Mouse (Mus musculus): ENCODE measurements around the gene Tbc1d4. TPM values are rescaled to one million over a fixed set of nuclear protein-coding genes. Genes with fewer than 3 reads are reported as not detected.

Gene Tbc1d4
- polyA plus RNA-seq, 1 experiment from 2014 or later = 13.0 TPM

DNA sequence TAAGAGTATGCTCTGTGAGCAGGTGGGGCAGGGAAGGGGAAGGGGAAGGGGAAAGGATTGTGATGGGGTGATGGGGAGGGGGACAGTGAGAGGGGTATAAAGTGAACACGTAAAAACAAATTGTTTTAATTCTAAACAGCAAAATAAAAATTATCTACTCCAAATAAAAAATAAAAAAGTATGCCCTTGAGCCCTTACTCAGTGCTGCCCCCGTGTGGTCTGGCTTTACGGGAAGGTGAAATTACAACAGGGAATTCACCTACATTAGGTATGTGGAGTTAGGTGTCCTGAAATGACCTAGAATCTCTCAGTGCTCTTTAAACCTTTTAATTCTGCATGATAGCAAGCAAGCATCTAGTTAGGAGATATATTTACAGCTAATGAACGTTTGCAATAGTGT is 126.7 kb downstream of the Tbc1d4 start:
- H3K9ac ChIP-seq = no peak overlapping the region
- DNase-seq (peak; percentile 56), ATAC-seq (ENCODE audit: insufficient read depth) (no peak)
- H3K27me3 ChIP-seq (ENCODE audit: insufficient read depth, low read length) = no peaks in the 10 kb centered on the region
- peak; percentile 75 for TF ChIP-seq CTCF (IDR thresholded peaks at IDR 0.05; ENCODE audit: low read depth)
- H3K4me3 ChIP-seq (ENCODE audit: low read depth, low read length) = no peak overlapping the region
- no peaks in the 10 kb centered on the region for H3K9me3 ChIP-seq (ENCODE audit: low read depth, low read length)
- WGBS = 40% methylated on average over 4 of the region's 4 CpGs
- H3K4me2 ChIP-seq = no peak overlapping the region
- no peaks in the 10 kb centered on the region for H3K36me3 ChIP-seq (ENCODE audit: insufficient read depth)
- H3K27ac ChIP-seq (ENCODE audit: low read depth) = no peak overlapping the region
- peaks cover 4% of the 10 kb centered on the region; the same call in 1 of the 2 replicates for H3K4me1 ChIP-seq (ENCODE audit: insufficient read depth)

DNA sequence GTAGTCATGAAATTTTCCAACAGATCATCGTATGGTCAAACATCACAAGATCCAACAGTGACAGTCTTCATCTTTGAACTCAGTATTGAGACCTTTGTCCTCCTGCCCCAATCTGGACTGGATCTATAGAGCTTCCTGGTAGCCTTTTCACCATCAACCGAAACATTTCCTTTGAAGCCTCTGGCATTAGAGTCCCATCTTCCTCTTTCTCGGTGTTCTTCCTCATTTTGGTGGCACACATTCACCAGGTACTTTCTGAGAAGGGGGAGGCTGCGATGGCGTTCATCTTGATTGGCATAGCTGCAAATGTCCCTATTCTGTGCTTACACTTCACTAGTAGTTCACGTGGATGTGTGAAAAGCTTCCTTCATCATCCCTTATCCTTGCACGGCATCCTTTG is 127.8 kb downstream of the Tbc1d4 start:
- 0 out of 2 replicates have a peak, but pooled peaks cover 3% of the 10 kb centered on the region for H3K36me3 ChIP-seq (ENCODE audit: insufficient read depth)
- H3K4me3 ChIP-seq (ENCODE audit: low read depth, low read length) = no peak overlapping the region
- no peaks in the 10 kb centered on the region for H3K27me3 ChIP-seq (ENCODE audit: insufficient read depth, low read length)
- TF ChIP-seq CTCF (IDR thresholded peaks at IDR 0.05; ENCODE audit: low read depth) = no peak
- no peak overlapping the region for H3K27ac ChIP-seq (ENCODE audit: low read depth)
- H3K4me2 ChIP-seq = no peak overlapping the region
- H3K4me1 ChIP-seq (ENCODE audit: insufficient read depth) = peaks cover 4% of the 10 kb centered on the region; the same call in 1 of the 2 replicates
- 88% methylated on average over 7 of the region's 7 CpGs for WGBS
- ATAC-seq (ENCODE audit: insufficient read depth) (no peak), DNase-seq (no peak)
- no peaks in the 10 kb centered on the region for H3K9me3 ChIP-seq (ENCODE audit: low read depth, low read length)
- no peak overlapping the region for H3K9ac ChIP-seq

DNA sequence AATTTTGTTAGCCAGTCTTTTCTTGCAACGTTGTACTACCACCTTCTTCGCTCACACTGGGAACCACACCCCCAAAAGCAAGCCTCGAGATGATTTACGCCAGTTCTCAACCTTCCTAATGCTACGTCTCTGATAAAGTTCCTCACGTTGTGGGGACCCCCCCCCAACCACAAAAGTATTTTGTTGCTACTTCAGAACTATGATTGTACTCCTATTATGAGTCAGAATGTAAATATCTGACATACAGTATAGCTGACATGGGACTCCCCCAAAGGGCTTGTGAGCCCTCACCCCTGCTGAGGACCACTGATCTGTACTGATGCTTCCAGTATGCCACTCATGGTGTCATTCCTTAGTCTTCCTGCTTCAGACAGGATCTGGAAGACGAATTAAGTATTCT is 128.4 kb downstream of the Tbc1d4 start:
- no peaks in the 10 kb centered on the region for H3K9me3 ChIP-seq (ENCODE audit: low read depth, low read length)
- no peak overlapping the region for H3K4me3 ChIP-seq (ENCODE audit: low read depth, low read length)
- H3K4me1 ChIP-seq (ENCODE audit: insufficient read depth) = peaks cover 4% of the 10 kb centered on the region; the same call in 1 of the 2 replicates
- 83% methylated on average over 7 of the region's 7 CpGs for WGBS
- H3K36me3 ChIP-seq (ENCODE audit: insufficient read depth) = 0 out of 2 replicates have a peak, but pooled peaks cover 3% of the 10 kb centered on the region
- no peak overlapping the region for H3K27ac ChIP-seq (ENCODE audit: low read depth)
- no peak overlapping the region for H3K9ac ChIP-seq
- no peak overlapping the region for H3K4me2 ChIP-seq
- ATAC-seq (ENCODE audit: insufficient read depth) (no peak), DNase-seq (no peak)
- H3K27me3 ChIP-seq (ENCODE audit: insufficient read depth, low read length) = no peaks in the 10 kb centered on the region
- no peak for TF ChIP-seq CTCF (IDR thresholded peaks at IDR 0.05; ENCODE audit: low read depth)

DNA sequence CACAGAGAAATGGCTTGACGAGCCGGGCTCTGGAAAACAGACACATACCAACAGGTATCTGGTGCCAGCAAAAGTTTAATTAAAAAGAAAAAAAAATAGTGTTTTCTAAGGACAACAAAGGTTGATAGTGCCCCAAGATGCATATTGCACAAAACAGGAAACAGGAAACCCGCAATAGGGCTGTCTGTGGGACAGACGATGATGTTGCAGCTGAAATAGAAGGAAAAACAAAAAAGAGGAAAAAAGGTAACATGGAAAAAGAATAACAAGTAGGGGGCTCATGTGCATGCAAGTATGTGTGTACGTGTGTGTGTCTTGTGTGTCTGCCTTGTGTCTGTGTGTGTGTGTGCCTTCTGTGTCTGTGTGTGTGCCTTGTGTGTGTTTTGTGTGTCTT is 131.2 kb downstream of the Tbc1d4 start:
- WGBS = 64% methylated on average over 5 of the region's 5 CpGs
- no peak overlapping the region for H3K4me2 ChIP-seq
- no peaks in the 10 kb centered on the region for H3K9me3 ChIP-seq (ENCODE audit: low read depth, low read length)
- no peaks in the 10 kb centered on the region for H3K4me1 ChIP-seq (ENCODE audit: insufficient read depth)
- no peaks in the 10 kb centered on the region for H3K27me3 ChIP-seq (ENCODE audit: insufficient read depth, low read length)
- 0 out of 2 replicates have a peak, but pooled peaks cover 3% of the 10 kb centered on the region for H3K36me3 ChIP-seq (ENCODE audit: insufficient read depth)
- ATAC-seq (ENCODE audit: insufficient read depth) = no peak
- H3K9ac ChIP-seq = no peak overlapping the region
- no peak for TF ChIP-seq CTCF (IDR thresholded peaks at IDR 0.05; ENCODE audit: low read depth)
- no peak overlapping the region for H3K4me3 ChIP-seq (ENCODE audit: low read depth, low read length)
- H3K27ac ChIP-seq (ENCODE audit: low read depth) = no peak overlapping the region
- no peak for DNase-seq

DNA sequence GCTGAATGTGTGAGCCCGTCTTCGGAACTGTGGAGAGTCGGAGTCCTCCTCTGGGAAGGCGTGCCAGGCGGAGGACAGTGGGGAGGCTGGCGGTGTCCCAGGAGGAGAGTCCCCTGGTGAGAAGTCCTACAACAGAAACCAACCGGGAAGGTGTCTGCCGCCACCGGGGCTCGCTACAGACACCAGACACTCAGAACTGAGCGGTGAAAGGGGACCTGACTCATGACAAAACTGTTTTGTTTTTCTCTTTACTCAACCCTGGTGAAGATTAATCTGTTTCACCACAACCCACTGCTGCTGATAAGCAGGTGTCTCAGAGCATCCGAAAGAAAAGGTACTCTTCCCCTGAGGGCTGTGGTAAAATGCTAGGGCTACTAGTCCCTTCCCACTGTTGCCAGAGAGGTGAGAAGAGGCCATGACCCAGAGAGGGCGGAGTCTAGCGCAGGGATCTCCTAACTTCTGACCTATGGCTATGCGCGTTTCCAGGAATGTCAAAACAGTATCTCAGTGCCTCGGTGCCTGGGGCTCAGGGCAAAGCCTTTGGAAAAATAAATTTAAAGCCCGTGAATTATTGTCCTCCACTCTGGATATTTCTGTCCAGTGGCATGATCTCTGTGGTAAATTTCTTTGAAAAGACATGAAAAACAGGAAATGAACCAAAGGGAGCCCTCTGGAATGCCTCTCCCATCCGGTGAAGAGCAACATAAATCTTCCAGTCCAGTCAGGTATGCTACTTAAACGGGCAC is 131.7 kb downstream of the Tbc1d4 start:
- no peaks in the 10 kb centered on the region for H3K4me1 ChIP-seq (ENCODE audit: insufficient read depth)
- TF ChIP-seq CTCF (IDR thresholded peaks at IDR 0.05; ENCODE audit: low read depth) = no peak
- H3K4me3 ChIP-seq (ENCODE audit: low read depth, low read length) = no peak overlapping the region
- no peaks in the 10 kb centered on the region for H3K9me3 ChIP-seq (ENCODE audit: low read depth, low read length)
- WGBS = 51% methylated on average over 20 of the region's 20 CpGs
- no peak overlapping the region for H3K27ac ChIP-seq (ENCODE audit: low read depth)
- H3K4me2 ChIP-seq = no peak overlapping the region
- no peak for DNase-seq
- no peak overlapping the region for H3K9ac ChIP-seq
- no peak for ATAC-seq (ENCODE audit: insufficient read depth)
- 0 out of 2 replicates have a peak, but pooled peaks cover 3% of the 10 kb centered on the region for H3K36me3 ChIP-seq (ENCODE audit: insufficient read depth)
- H3K27me3 ChIP-seq (ENCODE audit: insufficient read depth, low read length) = no peaks in the 10 kb centered on the region

DNA sequence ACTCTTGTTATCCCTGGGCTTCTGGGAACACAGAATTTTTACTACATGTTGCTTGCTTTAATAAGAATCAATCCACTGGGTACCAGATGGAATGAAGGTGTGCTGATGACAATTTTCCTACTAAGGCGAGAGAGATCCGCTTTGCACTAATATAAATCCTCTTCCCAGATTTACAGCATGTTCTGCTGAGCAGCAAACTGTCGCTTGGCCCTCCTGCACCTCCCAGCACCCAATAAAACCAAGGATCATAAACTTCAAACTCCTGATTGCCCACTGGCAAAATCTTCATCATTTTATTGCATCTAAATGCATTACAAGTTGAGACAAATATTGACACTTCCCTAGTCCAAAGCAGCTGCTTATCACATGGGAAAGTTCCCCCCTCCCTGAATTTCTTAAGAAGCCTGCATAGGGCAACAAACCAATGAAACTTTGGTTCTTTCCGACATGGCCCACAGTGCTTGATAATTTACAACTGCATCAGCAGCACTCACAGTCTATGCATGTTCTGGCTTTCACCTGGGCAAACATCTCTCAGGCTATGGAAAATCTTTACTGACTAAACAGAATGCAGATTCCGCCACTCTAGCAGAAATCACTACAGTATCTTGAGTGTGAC is 139.4 kb downstream of the Tbc1d4 start:
- H3K27ac ChIP-seq (ENCODE audit: low read depth) = no peak overlapping the region
- no peaks in the 10 kb centered on the region for H3K27me3 ChIP-seq (ENCODE audit: insufficient read depth, low read length)
- TF ChIP-seq CTCF (IDR thresholded peaks at IDR 0.05; ENCODE audit: low read depth) = no peak
- DNase-seq (no peak), ATAC-seq (ENCODE audit: insufficient read depth) (no peak)
- H3K4me3 ChIP-seq (ENCODE audit: low read depth, low read length) = no peak overlapping the region
- no peak overlapping the region for H3K4me2 ChIP-seq
- no peaks in the 10 kb centered on the region for H3K4me1 ChIP-seq (ENCODE audit: insufficient read depth)
- H3K9ac ChIP-seq = no peak overlapping the region
- H3K36me3 ChIP-seq (ENCODE audit: insufficient read depth) = no peaks in the 10 kb centered on the region
- no peaks in the 10 kb centered on the region for H3K9me3 ChIP-seq (ENCODE audit: low read depth, low read length)
- WGBS = 82% methylated on average over 5 of the region's 5 CpGs

DNA sequence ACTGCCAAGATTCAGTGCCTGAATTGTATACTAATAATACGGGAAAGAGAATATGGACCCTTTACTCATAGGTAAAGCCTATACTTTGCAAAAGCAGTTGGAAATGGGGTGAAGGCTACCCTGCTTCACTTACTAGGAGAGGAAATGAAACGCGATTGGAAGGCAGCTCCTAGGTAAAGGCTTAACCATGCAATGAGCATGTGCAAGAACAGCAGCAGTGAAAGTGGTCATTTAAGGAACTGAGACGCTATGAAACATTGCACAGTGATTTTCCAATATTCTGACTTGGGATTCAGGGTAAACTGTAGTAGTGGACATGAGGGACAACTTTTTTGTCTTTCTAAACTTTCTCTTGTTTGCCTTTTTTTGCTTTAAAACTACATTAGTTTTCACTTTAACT is 140.8 kb downstream of the Tbc1d4 start:
- no peaks in the 10 kb centered on the region for H3K9me3 ChIP-seq (ENCODE audit: low read depth, low read length)
- no peak overlapping the region for H3K27ac ChIP-seq (ENCODE audit: low read depth)
- no peaks in the 10 kb centered on the region for H3K27me3 ChIP-seq (ENCODE audit: insufficient read depth, low read length)
- H3K9ac ChIP-seq = no peak overlapping the region
- H3K36me3 ChIP-seq (ENCODE audit: insufficient read depth) = no peaks in the 10 kb centered on the region
- WGBS = 76% methylated on average over 4 of the region's 4 CpGs
- no peak for TF ChIP-seq CTCF (IDR thresholded peaks at IDR 0.05; ENCODE audit: low read depth)
- H3K4me3 ChIP-seq (ENCODE audit: low read depth, low read length) = no peak overlapping the region
- DNase-seq (no peak), ATAC-seq (ENCODE audit: insufficient read depth) (no peak)
- no peak overlapping the region for H3K4me2 ChIP-seq
- no peaks in the 10 kb centered on the region for H3K4me1 ChIP-seq (ENCODE audit: insufficient read depth)
